Mouse (Mus musculus) MEL (cell line): ENCODE measurements at regions not wholly inside any gene's neighbourhood (a gene's known extent, or its start where the extent isn't known, plus 50 kb on each side); places are given as distances from the start of the nearest gene placed in this dataset.

Experiments used
- DNase-seq: peaks from one replicate; pipeline ENCODE4 v3.0.0; 2011; ENCODE audit warnings: low read depth, low spot score
- H3K27ac ChIP-seq: 2 replicates; pipeline ENCODE4 v1.5.1; 2012; ENCODE audit warnings: low read depth, mild to moderate bottlenecking, control low read depth, low read length, moderate library complexity; ENCODE audit not compliant: control insufficient read depth
- H3K27me3 ChIP-seq, 2 experiments: fragments of 150-350 bp in 1 of 2; sonication (generic) in 1 of 2; 2 replicates each; pipeline ENCODE4 v1.6.1; 2012; ENCODE audit warnings: low read length in 2 of 2, mild to moderate bottlenecking in 2 of 2, improper control_type of control experiment in 1 of 2, moderate library complexity in 1 of 2; ENCODE audit not compliant: insufficient read depth in 2 of 2, control insufficient read depth in 1 of 2
- H3K36me3 ChIP-seq, 2 experiments: 2 replicates each; pipeline ENCODE4 v1.6.1; 2012 to 2014; ENCODE audit warnings: low read length in 2 of 2, improper control_type of control experiment in 1 of 2, inconsistent platforms in 1 of 2, mild to moderate bottlenecking in 1 of 2; ENCODE audit not compliant: insufficient read depth in 2 of 2, control insufficient read depth in 1 of 2
- H3K4me1 ChIP-seq, 2 experiments: fragments of 150-350 bp in 1 of 2; sonication (generic) in 1 of 2; 2 replicates each; pipeline ENCODE4 v1.6.1; 2012; ENCODE audit warnings: low read length in 2 of 2, improper control_type of control experiment in 1 of 2, mild to moderate bottlenecking in 1 of 2; ENCODE audit not compliant: insufficient read depth in 2 of 2, control insufficient read depth in 1 of 2
- H3K4me3 ChIP-seq, 2 experiments: fragments of 150-350 bp in 1 of 2; sonication (generic) in 1 of 2; 2 replicates each; pipeline ENCODE4 v1.5.1; 2012; ENCODE audit warnings: low read depth in 2 of 2, low read length in 2 of 2, mild to moderate bottlenecking in 2 of 2, moderate library complexity in 2 of 2, control low read depth in 1 of 2, improper control_type of control experiment in 1 of 2; ENCODE audit not compliant: control insufficient read depth in 1 of 2, insufficient read depth in 1 of 2
- H3K79me2 ChIP-seq: 2 replicates; pipeline ENCODE4 v1.6.1; 2012; ENCODE audit warnings: mild to moderate bottlenecking, low read length, moderate library complexity; ENCODE audit not compliant: control insufficient read depth, poor library complexity, insufficient read depth
- H3K9ac ChIP-seq: 2 replicates; pipeline ENCODE4 v1.6.1; 2012; ENCODE audit warnings: low read depth, mild to moderate bottlenecking, control low read depth, low read length, moderate library complexity; ENCODE audit not compliant: control insufficient read depth, poor library complexity, severe bottlenecking
- H3K9me3 ChIP-seq: fragments of 150-350 bp; sonication (generic); replicated peaks from 2 replicates; pipeline ENCODE4 v1.6.1; 2012; ENCODE audit warnings: mild to moderate bottlenecking, low read length, improper control_type of control experiment, moderate library complexity; ENCODE audit not compliant: insufficient read depth
- BHLHE40 ChIP-seq: IDR thresholded peaks from 2 replicates; pipeline ENCODE4 v1.6.1; 2012; ENCODE audit warnings: low read depth, mild to moderate bottlenecking, inconsistent platforms, low read length, improper control_type of control experiment, borderline replicate concordance
- CHD1 ChIP-seq: IDR thresholded peaks from 2 replicates; pipeline ENCODE4 v1.6.1; 2012; ENCODE audit warnings: low read depth, mild to moderate bottlenecking, inconsistent platforms, low read length, improper control_type of control experiment
- CTCF ChIP-seq, 3 experiments: IDR thresholded peaks in 2 of 3; conservative IDR thresholded peaks in 1 of 3; 2 replicates each; pipeline ENCODE4 v1.5.1; 2011 to 2012; ENCODE audit warnings: low read length in 3 of 3, low read depth in 2 of 3, mild to moderate bottlenecking in 2 of 3, improper control_type of control experiment in 1 of 3, inconsistent platforms in 1 of 3, mixed read lengths in 1 of 3, moderate library complexity in 1 of 3; ENCODE audit not compliant: control insufficient read depth in 1 of 3, insufficient read depth in 1 of 3, poor library complexity in 1 of 3, severe bottlenecking in 1 of 3
- ETS1 ChIP-seq: IDR thresholded peaks from 2 replicates; pipeline ENCODE4 v1.6.1; 2012; ENCODE audit warnings: low read depth, mild to moderate bottlenecking, inconsistent platforms, low read length, improper control_type of control experiment, moderate library complexity
- GATA1 ChIP-seq: IDR thresholded peaks from 2 replicates; pipeline ENCODE4 v1.6.1; 2011; ENCODE audit warnings: low read depth, low read length, improper control_type of control experiment
- JUND ChIP-seq: IDR thresholded peaks from 2 replicates; pipeline ENCODE4 v1.6.1; 2011; ENCODE audit warnings: low read depth, mild to moderate bottlenecking, improper control_type of control experiment, low read length
- MAFK ChIP-seq: IDR thresholded peaks from 2 replicates; pipeline ENCODE4 v1.6.1; 2011; ENCODE audit warnings: low read depth, mild to moderate bottlenecking, low read length, improper control_type of control experiment, borderline replicate concordance
- MAX ChIP-seq: IDR thresholded peaks from 2 replicates; pipeline ENCODE4 v1.6.1; 2011; ENCODE audit warnings: low read length, improper control_type of control experiment
- MAZ ChIP-seq: IDR thresholded peaks from 2 replicates; pipeline ENCODE4 v1.6.1; 2012; ENCODE audit warnings: low read depth, mild to moderate bottlenecking, inconsistent platforms, low read length, improper control_type of control experiment
- MYC ChIP-seq: IDR thresholded peaks from 2 replicates; pipeline ENCODE4 v1.6.1; 2011; ENCODE audit warnings: low read depth, mild to moderate bottlenecking, low read length, improper control_type of control experiment, moderate library complexity
- NELFE ChIP-seq: IDR thresholded peaks from 2 replicates; pipeline ENCODE4 v1.6.1; 2011; ENCODE audit warnings: low read depth, low read length, improper control_type of control experiment
- NRF1 ChIP-seq: IDR thresholded peaks from 2 replicates; pipeline ENCODE4 v1.6.1; 2014; ENCODE audit warnings: low read depth, mild to moderate bottlenecking, inconsistent platforms, low read length, improper control_type of control experiment, moderate library complexity; ENCODE audit not compliant: poor library complexity, insufficient read depth, severe bottlenecking
- POLR2A ChIP-seq, 2 experiments: IDR thresholded peaks; 2 replicates each; pipeline ENCODE4 v1.6.1; 2011 to 2012; ENCODE audit warnings: low read length in 2 of 2, mild to moderate bottlenecking in 2 of 2, control low read depth in 1 of 2, improper control_type of control experiment in 1 of 2, low read depth in 1 of 2, moderate library complexity in 1 of 2; ENCODE audit not compliant: control insufficient read depth in 1 of 2, insufficient read depth in 1 of 2, poor library complexity in 1 of 2
- POLR2AphosphoS5 ChIP-seq: IDR thresholded peaks from 2 replicates; pipeline ENCODE4 v1.6.1; 2012; ENCODE audit warnings: low read depth, borderline replicate concordance, mild to moderate bottlenecking, inconsistent platforms, low read length, moderate library complexity, mixed read lengths
- RAD21 ChIP-seq: IDR thresholded peaks from 2 replicates; pipeline ENCODE4 v1.6.1; 2011; ENCODE audit warnings: mild to moderate bottlenecking, low read depth, low read length, improper control_type of control experiment
- SMC3 ChIP-seq: IDR thresholded peaks from 2 replicates; pipeline ENCODE4 v1.6.1; 2011; ENCODE audit warnings: low read depth, low read length, improper control_type of control experiment
- TAL1 ChIP-seq: IDR thresholded peaks from 2 replicates; pipeline ENCODE4 v1.6.1; 2012; ENCODE audit warnings: mild to moderate bottlenecking, inconsistent platforms, low read length, moderate library complexity, mixed read lengths
- UBTF ChIP-seq: IDR thresholded peaks from 2 replicates; pipeline ENCODE4 v1.6.1; 2012; ENCODE audit warnings: low read depth, mild to moderate bottlenecking, inconsistent platforms, low read length, improper control_type of control experiment, moderate library complexity, borderline replicate concordance; ENCODE audit not compliant: insufficient read depth
- USF2 ChIP-seq, 2 experiments: IDR thresholded peaks; 2 replicates each; pipeline ENCODE4 v1.6.1; 2011 to 2012; ENCODE audit warnings: improper control_type of control experiment in 2 of 2, low read length in 2 of 2, borderline replicate concordance in 1 of 2, inconsistent platforms in 1 of 2, low read depth in 1 of 2, mild to moderate bottlenecking in 1 of 2; ENCODE audit not compliant: insufficient read depth in 1 of 2
- ZKSCAN1 ChIP-seq: IDR thresholded peaks from 2 replicates; pipeline ENCODE4 v1.6.1; 2012; ENCODE audit warnings: low read depth, mild to moderate bottlenecking, inconsistent platforms, low read length, improper control_type of control experiment, moderate library complexity
- ZMIZ1 ChIP-seq: IDR thresholded peaks from 2 replicates; pipeline ENCODE4 v1.6.1; 2012; ENCODE audit warnings: low read depth, mild to moderate bottlenecking, inconsistent platforms, low read length, improper control_type of control experiment, moderate library complexity
- ZNF384 ChIP-seq: IDR thresholded peaks from 2 replicates; pipeline ENCODE4 v1.6.1; 2012; ENCODE audit warnings: low read depth, mild to moderate bottlenecking, inconsistent platforms, low read length, improper control_type of control experiment

DNA sequence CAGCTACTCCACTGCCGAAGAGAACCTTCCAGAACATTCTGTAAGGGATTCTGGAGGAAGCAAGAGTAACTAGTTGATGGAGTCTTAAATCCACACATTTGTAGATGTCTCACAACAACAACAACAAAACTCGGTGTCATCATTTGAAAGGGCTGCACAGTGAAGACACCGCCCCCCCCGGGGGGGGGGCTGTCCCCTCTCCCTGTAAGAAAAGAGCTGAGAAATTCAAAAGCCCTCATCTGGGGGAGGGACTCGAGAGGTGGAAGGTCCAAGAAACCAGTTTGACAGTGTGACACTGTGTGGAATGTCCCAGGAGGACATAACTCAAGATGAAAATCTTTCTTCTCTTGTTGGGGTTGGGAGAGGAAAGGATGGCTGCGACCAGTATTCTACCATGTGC, 87.7 kb downstream of the Fam43a start (continued):
- TF ChIP-seq NELFE, result no peak

GRCm38 (mm10) chr16:30687682-30688081, 88.2 kb downstream of the Fam43a start:
- no peaks in the 10 kb centered on the region for H3K79me2 ChIP-seq
- H3K27me3 ChIP-seq, result no peaks in the 10 kb centered on the region
- no peak overlapping the region for H3K27ac ChIP-seq
- peaks cover 0 to 15% of the 10 kb centered on the region in 2 experiments; a peak in 2 of 4 replicates for H3K36me3 ChIP-seq
- TF ChIP-seq JUND, result no peak
- no peak for TF ChIP-seq BHLHE40
- TF ChIP-seq UBTF, result no peak
- no peak for TF ChIP-seq ETS1
- no peak for TF ChIP-seq POLR2A (IDR thresholded peaks at IDR 0.05; ENCODE audit: control insufficient read depth in 1 of 2, insufficient read depth in 1 of 2, low read depth in 1 of 2, low read length in 2 of 2, poor library complexity in 1 of 2)
- no peak for TF ChIP-seq RAD21
- TF ChIP-seq MAFK, result no peak
- TF ChIP-seq CHD1, result no peak
- no peak for TF ChIP-seq TAL1
- TF ChIP-seq, all 39 proteins: peak for 0
- no peaks in the 10 kb centered on the region for H3K9me3 ChIP-seq
- no peak for DNase-seq
- no peak overlapping the region for H3K9ac ChIP-seq
- H3K4me3 ChIP-seq, result no peak overlapping the region
- peaks cover 12 to 27% of the 10 kb centered on the region in 2 experiments for H3K4me1 ChIP-seq

- no peak overlapping the region for H3K9ac ChIP-seq
- peaks cover 0 to 20% of the 10 kb centered on the region in 2 experiments; a peak in 2 of 4 replicates for H3K36me3 ChIP-seq
- H3K79me2 ChIP-seq, result no peaks in the 10 kb centered on the region
- H3K4me1 ChIP-seq, result peaks cover 20 to 37% of the 10 kb centered on the region in 2 experiments
- no peaks in the 10 kb centered on the region for H3K9me3 ChIP-seq
- no peak overlapping the region for H3K4me3 ChIP-seq
- no peak overlapping the region for H3K27ac ChIP-seq
- no peak for TF ChIP-seq CTCF (IDR thresholded peaks at IDR 0.05 in 2 of 3, conservative IDR thresholded peaks at IDR 0.05 in 1 of 3; ENCODE audit: control insufficient read depth in 1 of 3, insufficient read depth in 1 of 3, low read depth in 2 of 3, low read length in 3 of 3, poor library complexity in 1 of 3, severe bottlenecking in 1 of 3)
- no peak for TF ChIP-seq ZNF384
- no peak for TF ChIP-seq CHD1
- TF ChIP-seq ZKSCAN1, result no peak
- TF ChIP-seq NRF1, result no peak
- TF ChIP-seq MAZ, result no peak
- TF ChIP-seq USF2 (IDR thresholded peaks at IDR 0.05; ENCODE audit: borderline replicate concordance in 1 of 2, insufficient read depth in 1 of 2, low read depth in 1 of 2, low read length in 2 of 2), result no peak
- TF ChIP-seq RAD21, result no peak
- TF ChIP-seq POLR2AphosphoS5, result no peak
- no peak for TF ChIP-seq ZMIZ1
- no peak for TF ChIP-seq GATA1
- TF ChIP-seq MYC, result no peak
- TF ChIP-seq SMC3, result no peak
- TF ChIP-seq MAX, result no peak
- TF ChIP-seq NELFE, result no peak
- TF ChIP-seq, all 39 proteins: peak for 0
- H3K27me3 ChIP-seq, result no peaks in the 10 kb centered on the region
- no peak for DNase-seq
Measured at GRCm38 (mm10) chr16:30690531-30690930, 91.0 kb downstream of the Fam43a start.
